Mouse (Mus musculus) cerebellum, postnatal 10 days (tissue): ENCODE results near the gene Cyp2d9.
"Not testable (repeated sequence)": the region's sequence is repeated elsewhere in the genome, so short reads cannot be mapped to it uniquely, and the experiment has no call there.

Source experiments
- DNase-seq, 2 experiments: peaks; one replicate each; pipeline ENCODE4 v3.0.0; 2021; ENCODE audit warnings: mixed read lengths in 2 of 2

The Cyp2d9 gene

DNA sequence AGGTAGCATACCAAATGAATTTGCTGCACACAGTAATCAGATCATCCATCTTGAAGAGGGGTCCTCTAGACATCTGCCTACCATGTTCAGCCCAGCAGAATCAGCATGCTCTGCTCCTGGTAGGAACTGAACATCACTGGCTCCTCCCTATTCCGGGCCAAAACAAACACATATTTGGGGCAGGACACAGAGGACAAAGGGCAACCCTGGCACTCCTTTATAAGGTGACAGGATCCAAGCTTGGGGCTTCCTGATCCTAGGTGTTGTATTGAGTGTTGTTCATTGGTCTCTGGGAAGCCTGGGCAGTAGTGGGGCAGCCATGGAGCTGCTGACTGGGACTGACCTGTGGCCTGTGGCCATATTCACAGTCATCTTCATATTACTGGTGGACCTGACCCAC, 18.9 kb downstream of the Cyp2d9 start:
- DNase-seq = not testable (repeated sequence)

DNA sequence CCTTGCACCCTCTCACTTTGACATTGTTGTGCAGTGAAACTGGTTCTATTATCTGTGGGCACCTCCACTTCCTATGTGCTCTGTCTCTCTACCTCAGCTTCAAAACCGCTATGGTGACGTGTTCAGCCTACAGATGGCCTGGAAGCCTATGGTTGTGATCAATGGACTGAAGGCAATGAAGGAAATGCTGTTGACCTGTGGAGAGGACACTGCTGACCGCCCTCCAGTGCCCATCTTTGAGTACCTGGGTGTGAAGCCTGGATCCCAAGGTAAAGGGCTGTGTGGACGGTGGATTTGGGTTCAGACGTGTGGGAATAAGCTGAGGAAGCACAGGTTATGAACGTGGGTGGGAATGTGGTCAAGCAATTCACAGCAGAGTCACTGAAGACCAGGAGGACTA, 20.3 kb downstream of the Cyp2d9 start:
- not testable (repeated sequence) for DNase-seq

DNA sequence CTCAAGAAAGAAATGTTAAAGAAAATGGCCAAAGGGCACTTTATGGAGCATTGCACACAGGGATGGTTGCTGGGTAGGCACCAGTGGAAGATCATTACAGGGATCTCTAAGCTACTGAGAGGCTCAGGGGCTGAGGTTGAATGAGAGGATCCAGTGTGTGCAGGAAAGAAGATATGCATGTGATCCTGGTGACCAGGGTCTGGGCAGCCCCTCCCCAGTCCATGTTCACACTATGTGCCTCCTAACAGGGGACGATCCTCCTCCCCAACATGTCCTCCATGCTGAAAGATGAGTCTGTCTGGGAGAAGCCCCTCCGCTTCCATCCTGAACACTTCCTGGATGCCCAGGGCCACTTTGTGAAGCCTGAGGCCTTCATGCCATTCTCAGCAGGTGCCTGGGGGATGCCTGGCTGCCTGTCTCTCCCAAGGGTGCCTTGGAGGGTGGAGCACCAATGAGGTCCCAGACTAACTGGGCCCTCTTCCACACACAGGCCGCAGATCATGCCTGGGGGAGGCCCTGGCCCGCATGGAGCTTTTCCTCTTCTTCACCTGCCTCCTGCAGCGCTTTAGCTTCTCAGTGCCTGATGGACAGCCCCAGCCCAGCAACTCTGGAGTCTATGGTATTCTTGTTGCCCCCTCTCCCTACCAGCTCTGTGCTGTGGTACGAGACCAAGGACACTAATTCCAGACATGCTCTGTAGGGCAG, 23.0 kb downstream of the Cyp2d9 start:
- not testable (repeated sequence) for DNase-seq

DNA sequence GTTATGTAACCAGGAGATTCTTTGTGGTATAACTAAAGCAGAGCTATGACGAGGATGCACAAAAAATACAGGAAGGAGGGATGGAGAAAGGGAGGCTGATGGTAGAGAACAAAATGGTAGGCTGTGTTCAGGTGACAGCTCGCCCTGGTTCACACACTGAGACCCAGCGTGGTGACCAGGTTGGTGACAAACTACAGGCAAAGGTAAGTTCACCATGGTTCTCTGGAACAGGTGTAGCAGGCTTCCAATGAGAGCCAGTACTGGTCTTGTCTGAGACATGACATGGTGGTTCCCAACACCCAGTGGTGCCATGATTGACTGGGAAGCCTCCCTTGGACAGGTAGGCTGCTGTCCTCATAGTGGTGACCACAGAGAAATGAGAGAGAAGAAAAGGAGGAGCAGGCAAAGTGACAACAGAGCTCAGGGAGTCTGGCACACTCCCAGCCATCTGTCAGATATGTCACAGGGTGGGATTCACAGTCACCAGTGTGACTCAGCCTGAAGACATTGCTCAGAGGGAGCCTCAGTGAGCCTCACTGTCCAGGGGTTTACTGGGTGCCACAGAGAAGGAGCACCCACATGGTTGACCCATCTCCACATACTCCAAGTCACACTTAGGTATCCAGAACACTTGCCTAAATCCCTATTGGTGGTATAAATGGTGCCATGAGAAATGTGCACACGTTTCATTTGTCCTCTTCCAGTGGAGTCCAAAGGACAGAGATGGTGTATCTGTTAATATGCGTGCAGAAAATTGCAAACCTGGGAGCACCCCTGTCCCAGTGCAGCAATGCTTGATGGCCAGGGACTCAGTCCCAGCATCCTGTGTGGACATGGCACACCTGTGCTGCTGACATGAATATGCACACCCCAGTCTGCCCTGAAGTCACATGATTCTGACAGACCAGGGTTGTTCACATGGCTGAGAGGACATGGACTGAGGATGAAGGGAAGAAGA, 24.1 kb downstream of the Cyp2d9 start:
- DNase-seq = no peak

DNA sequence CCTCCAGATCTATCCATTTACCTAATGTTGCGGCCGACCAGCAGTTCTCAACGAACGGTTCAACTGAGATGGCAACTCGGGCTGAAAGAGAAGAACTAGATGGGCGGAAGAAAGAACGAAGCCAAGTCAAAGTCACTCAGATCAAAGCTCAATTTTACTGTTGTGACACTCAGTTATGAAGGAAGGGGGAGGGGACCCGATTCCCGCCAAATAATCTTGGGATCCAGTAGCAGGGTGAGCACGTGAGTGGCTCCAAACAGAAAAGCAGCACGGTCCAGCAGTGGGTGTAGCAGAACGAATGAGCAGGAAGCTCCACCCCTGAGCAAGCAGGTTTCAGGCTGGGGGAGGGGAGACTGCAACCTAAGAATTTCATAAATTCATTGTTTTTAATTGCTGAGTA, 26.0 kb downstream of the Cyp2d9 start:
- not testable (repeated sequence) for DNase-seq

DNA sequence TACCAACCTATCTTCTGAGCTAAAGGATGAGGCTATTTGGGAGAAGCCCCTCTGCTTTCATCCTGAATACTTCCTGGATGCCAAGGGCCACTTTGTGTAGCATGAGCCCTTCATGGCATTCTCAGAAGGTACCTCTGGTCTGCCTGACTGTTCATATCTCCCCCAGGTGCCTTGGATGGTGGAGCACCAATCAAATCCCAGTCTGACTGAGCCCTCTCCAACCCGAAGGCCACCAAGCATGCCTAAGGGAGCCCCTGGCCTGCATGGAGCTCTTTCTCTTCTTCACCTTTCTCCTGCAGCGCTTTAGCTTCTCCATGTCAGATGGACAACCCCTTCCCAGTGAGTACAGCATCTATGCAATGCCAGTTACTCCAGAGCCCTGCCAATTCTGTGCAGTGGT, 31.5 kb downstream of the Cyp2d9 start:
- no peak for DNase-seq

DNA sequence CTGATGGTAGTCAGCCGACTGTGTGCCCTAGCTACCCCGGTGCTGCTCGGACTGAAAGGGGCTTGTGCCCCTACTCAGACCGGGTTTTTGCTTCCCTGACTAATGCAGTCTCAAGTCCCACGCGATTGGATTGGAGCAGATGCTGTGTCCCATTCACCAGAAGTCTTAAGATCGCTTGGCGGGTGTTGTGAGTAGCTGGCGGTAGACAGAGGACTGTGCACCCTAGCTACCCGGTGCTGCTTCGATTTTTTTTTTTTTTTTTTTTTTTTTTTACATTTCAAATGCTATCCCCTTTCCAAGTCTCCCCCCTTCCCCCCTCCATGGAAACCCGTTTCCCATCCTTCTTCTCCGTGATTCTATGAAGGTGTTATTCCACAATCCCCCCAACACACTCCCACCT, 61.0 kb downstream of the Cyp2d9 start:
- not testable (repeated sequence) for DNase-seq
